Mouse (Mus musculus): ENCODE measurements around the gene Cacnb1.

GRCm38 (mm10) chr11:98049672-98050519 lies 27.1 kb upstream of the Cacnb1 start:
- TF ChIP-seq CTCF (IDR thresholded peaks at IDR 0.05; ENCODE audit: low read depth, low read length) (no peak), POLR2A (IDR thresholded peaks at IDR 0.05; ENCODE audit: insufficient read depth, low read length) (no peak)

All from ES-Bruce4 (cell line).